Mouse (Mus musculus) lung, adult 18-20 months (tissue): ENCODE measurements around the gene Obsl1.
A peak's percentile ranks its signal among the peaks of the same experiment; 100 is the strongest.

Experiments used
- DNase-seq, 2 experiments: peaks; one replicate each; pipeline ENCODE4 v3.0.0; 2022; ENCODE audit warnings: mixed read lengths in 2 of 2

The Obsl1 gene

GRCm38 (mm10) chr1:75505956-75506831 is at the start of gene Obsl1:
Gene Obsl1, minus strand, starts transcription at chr1:75506452.
- peak in 1 of 2 experiments; percentile 41 for DNase-seq

- no peak for DNase-seq
Measured at GRCm38 (mm10) chr1:75555680-75556079, 49.4 kb upstream of the Obsl1 start.

- DNase-seq: no peak
Measured at GRCm38 (mm10) chr1:75550586-75550985, 44.3 kb upstream of the Obsl1 start.

GRCm38 (mm10) chr1:75549289-75550279 is 43.3 kb upstream of the Obsl1 start:
- DNase-seq: no peak

- no peak for DNase-seq
Measured at GRCm38 (mm10) chr1:75548871-75549270, 42.6 kb upstream of the Obsl1 start.

- DNase-seq: no peak
Measured at GRCm38 (mm10) chr1:75548083-75548482, 41.8 kb upstream of the Obsl1 start.

- no peak for DNase-seq
Measured at GRCm38 (mm10) chr1:75547351-75547750, 41.1 kb upstream of the Obsl1 start.

- peak; percentile 55 to 69 for DNase-seq
Measured at GRCm38 (mm10) chr1:75545965-75546956, 40.0 kb upstream of the Obsl1 start, which contains the start of gene Slc4a3. Gene Slc4a3, plus strand, starts transcription at chr1:75546266.

GRCm38 (mm10) chr1:75544351-75544750 is 38.1 kb upstream of the Obsl1 start:
- no peak for DNase-seq

GRCm38 (mm10) chr1:75541496-75541895 is 35.2 kb upstream of the Obsl1 start:
- DNase-seq: no peak

GRCm38 (mm10) chr1:75538597-75539190 is 32.4 kb upstream of the Obsl1 start:
- no peak for DNase-seq

- DNase-seq: no peak
Measured at GRCm38 (mm10) chr1:75537587-75537986, 31.3 kb upstream of the Obsl1 start.

- DNase-seq: no peak
Measured at GRCm38 (mm10) chr1:75533325-75534252, 27.3 kb upstream of the Obsl1 start.

GRCm38 (mm10) chr1:75532280-75533172 is 26.3 kb upstream of the Obsl1 start:
- no peak for DNase-seq

- DNase-seq: no peak
Measured at GRCm38 (mm10) chr1:75530546-75530945, 24.3 kb upstream of the Obsl1 start.

- no peak for DNase-seq
Measured at GRCm38 (mm10) chr1:75524679-75525078, 18.4 kb upstream of the Obsl1 start.

- peak; percentile 91 to 95 for DNase-seq
Measured at GRCm38 (mm10) chr1:75521321-75522031, 15.2 kb upstream of the Obsl1 start, which contains the start of gene Stk11ip. Gene Stk11ip, plus strand, starts transcription at chr1:75521529.

GRCm38 (mm10) chr1:75519576-75519975 is 13.3 kb upstream of the Obsl1 start:
- DNase-seq: no peak

- DNase-seq: no peak
Measured at GRCm38 (mm10) chr1:75518427-75518826, 12.2 kb upstream of the Obsl1 start.
